Mouse (Mus musculus) forelimb bud, embryonic 11.5 days (tissue): ENCODE measurements around the gene Cln3.

ENCODE experiments used
- DNase-seq: peaks from one replicate; pipeline ENCODE4 v3.0.0-alpha.2; 2012; ENCODE audit warnings: low read depth, low spot score

Cln3 gene

DNA sequence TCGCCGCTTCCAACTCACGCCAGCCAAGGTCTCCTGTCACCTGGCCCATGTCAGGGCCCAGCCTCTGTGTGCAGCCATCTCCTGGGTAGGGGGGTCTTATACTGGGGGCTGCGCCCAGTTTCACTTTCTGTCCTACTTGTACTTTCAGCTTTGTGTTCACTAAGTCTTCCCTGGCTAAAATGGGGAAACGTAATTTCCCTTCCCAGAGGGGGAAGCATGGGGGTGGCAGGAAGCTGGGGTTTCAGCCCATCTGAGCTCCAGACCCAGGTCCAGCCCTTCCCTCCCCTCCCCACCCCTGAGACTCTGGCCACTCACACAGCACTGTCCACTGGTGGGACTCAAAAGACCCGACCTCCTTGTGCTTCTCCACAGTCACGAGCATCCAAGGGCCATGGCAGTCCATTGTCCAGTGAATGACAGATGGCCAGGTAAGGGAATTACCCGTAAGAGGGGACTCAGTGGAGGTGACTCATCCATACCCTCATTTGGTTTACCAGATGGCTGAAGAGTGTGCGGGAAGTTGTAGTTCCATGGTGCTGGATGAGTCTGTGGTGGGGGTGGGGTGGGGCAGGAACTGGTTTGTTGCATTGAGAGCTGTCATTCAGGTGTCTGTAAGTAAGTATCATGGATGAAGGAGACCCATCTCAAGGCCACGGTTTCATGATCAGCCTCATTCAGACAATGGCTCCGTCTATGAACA lies 9.4 kb upstream of the Cln3 start, which contains the start of gene Il27:
Gene Il27, minus strand, starts transcription at position 80 of the 700 bp plus-strand sequence.
- DNase-seq, result no peak

DNA sequence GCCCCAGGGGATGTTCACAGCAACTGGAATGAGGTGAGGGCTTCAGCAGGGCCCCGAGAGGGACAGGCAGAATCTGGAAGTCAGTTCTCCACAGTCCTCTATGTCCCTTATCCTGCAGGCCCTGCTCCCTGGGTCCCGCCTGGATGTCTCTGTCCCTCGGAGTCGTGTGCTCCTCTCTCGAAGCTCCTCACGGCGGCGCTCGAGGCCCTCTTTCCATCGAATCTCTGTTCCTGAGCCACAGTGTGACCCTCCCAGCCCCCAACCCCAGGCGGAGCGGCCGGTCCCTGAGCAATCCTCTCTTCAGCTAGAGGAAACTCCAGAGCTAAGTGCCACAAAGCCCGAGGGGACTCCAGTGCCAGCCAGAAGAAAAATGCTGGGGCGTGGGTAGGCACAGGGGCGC lies 2.2 kb upstream of the Cln3 start:
- DNase-seq, result peak; percentile 68

DNA sequence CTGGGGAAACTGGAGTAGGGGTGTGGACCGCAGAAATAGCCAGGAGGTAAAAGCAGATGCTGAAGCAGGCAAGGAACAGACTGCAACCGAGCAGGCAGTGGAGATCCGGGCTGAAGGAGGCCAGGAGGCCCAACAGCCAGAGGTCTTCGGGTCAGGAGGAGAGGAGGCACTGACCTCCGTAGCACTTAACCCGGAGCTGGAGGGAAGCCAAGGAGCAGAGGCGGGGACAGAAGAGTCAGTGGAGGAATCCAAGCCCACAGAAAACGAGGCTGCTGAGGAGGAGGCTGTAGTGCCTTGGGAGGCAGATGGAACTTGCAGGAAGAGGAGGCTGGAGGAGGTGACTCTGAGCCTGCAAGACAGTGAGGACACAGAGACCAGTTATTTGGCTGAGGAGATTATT lies 1.2 kb upstream of the Cln3 start:
- DNase-seq, result no peak

DNA sequence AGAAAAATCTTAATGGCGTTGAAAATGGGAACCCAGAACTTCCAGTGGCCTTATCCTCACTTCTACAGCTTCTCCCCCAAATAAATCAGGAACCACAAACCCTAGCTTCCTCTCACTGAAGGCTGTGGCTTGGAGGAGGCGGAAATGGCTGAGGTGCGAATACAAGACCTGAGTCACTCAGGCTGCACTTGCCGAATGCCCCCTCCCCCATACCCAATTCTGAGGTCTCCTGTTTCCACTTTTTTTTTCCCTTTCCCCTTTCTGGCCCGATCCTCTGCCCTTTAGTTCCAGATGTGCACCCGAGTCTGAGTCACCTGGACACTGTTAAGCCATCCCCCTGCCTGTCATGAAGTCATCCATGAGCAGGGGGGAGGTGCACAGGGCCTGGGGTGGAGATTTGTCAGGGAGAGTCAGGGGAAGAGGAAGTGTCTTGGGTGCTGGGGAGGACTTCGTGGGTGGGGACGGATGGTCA lies 1.1 kb downstream of the Cln3 start, which contains the start of gene Apobr:
Gene Apobr, plus strand, starts transcription at position 437 of the 472 bp plus-strand sequence.
- no peak for DNase-seq

DNA sequence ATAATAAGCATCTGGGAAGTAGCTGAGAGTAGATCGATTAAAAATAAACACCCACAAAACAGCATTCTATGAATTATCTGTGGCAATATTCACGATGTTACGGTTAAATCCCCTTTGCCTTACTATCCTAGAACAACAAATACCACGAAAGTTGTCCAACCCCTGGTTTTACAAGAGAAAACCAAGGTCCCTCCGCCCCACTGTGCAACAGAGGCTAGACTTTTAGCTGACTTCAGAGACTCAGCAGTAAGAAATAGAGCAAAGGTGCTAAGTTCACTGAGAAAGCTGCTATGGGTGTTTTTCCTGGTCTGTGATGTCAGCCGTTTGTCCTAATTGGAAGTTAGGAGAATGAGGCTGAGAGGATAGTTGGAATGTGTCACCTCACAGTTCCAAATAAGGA lies 1.9 kb downstream of the Cln3 start:
- DNase-seq, result no peak

DNA sequence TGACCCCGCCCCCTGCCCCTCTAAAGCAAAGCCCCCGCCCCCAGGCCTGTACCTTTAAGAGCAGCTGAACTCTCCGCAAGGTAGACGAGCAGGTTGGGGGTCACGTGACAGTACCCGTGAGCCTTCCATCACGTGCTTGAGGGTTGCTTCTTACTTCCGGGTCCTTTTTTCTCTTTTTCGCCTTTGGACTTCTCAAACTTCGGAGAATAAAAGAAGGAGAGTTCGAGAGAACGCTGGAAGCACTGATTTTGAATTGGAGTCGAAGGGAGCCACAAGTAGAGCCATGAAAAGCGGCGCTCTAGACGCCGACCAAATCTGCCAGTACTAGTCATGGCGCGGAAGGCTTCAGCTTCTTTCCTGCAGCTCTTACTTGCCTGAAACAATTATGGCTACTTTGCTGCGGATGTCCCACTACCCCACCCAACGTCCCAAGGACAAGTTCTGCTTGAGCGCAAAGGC lies 2.3 kb downstream of the Cln3 start:
- DNase-seq, result peak; percentile 92

DNA sequence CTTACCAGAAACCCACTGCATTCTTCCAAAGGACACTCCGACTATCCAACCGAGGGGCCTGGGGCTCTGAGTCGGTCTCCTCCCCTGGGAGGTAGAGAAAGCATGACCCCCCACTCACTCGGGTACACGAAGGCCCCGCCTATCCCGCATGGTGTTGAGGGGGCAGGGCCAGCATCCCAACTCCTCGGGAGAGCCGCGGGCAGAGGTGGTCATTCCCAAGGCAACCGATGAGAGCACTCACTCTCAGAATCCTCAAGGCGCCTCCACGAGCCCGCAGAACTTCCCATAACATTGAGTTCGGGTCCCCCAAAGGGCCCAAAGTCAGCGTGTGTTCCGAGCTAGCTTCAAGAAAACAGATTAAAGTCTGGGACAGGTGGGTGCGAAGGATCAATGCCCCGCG lies 2.9 kb downstream of the Cln3 start:
- DNase-seq, result peak; percentile 20

DNA sequence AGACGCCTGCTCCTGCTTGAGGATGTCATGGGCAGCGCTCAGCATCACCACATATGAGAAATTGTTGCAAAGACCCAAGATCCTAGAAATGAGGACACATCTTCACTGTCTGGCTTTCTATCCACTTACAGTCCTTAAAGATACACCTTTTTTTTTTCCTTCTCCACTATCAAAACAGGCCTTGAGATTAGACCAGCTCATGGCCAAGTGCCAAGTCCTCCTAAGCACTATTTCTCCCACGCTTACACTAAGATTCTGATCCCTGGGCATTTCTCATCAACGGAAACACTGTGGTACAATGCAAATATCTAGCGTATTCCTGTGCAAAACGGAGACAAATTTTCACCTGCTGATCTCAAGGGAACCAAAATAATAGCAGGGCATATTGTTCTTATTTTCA lies 4.0 kb downstream of the Cln3 start:
- DNase-seq, result no peak

DNA sequence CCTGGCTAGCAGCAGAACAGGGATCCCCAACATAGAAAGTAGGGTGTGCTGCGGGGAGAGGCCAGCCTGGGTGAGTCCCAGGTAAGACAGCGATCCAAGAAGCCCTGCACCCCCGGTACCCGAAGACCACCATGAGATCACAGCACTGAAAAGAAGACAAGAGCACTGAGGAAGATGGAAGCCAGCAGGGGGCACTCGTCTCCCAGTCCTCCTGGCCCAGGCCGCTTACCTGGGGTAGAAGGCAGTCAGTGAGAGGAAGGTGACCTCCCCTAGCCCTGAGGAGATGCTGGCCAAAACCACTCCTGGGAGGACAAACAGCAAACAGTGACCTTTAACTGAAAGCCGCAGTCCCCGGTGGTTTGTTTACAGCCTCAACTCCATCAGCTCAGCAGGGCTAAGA lies 6.4 kb downstream of the Cln3 start:
- peak; percentile 14 for DNase-seq

DNA sequence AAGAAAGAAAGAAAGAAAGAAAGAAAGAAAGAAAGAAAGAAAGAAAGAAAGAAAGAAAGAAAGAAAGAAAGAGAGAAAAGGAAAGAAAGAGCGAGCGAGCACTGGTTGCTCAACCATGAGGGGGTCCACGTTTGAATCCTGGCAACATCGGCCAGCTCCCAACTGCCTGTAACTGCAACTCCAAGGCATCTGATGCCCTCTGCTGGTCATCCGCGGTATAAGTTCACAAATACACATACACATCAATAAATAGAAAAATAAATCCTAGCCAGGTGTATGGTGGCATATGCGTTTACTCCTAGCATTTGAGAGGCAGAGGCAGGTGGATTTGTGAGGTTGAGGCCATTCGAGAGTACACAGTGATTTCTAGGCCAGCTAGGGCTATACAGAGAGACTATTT lies 8.7 kb downstream of the Cln3 start:
- peak; percentile 70 for DNase-seq

DNA sequence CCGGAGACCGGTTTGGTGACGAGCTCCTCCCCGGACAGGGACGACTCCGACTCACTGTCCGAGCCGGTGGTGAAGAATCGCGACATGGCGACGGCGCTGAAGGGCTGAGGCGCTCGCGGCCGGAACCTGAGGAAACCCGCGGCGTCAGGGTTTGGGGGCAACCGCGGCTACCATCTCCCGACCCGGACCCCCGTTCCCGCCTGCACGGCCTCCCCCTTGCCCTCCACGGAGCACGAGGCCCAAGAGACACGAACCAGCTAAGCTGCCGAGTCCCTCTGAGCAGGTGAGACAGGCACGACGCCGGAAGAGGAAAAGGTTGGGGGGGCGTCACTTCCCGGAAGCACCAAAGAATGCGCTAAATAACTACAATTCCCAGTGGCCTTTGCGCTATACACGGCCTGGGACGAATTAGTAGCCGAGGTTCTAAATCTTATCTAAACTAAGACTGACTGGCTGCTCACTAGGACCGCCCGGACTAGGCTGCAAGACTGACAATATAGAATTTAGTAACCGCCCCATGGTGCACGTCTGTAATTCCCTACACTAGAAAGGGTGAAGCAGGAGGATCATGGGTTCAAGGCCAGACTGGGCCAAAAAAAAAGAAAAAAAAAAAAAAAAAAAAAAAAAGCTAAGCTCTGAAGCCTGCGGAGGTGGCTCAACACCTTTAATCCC lies 19.4 kb downstream of the Cln3 start, which contains the start of gene Eif3c:
Gene Eif3c, minus strand, starts transcription at position 318 of the 672 bp plus-strand sequence.
- DNase-seq, result peak; percentile 90

DNA sequence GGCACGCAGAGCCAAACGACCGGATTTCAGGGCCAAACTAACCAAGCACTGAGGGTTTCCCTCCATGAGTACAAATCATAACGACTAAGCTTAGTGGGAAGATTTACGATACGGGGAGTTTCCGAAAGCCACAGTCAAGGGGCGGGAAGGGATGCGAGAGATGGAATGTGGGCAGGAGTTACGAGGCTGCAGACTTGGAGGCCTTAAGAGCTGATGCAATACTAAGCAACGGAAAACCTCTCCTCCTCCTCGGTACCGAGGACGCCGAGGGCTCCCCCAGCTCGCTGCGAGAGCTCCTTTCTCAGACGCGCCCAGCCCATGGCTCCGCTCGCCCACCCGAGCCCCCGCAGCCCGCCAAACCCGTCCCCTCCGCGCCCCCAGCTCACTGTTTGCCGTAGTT lies 19.9 kb downstream of the Cln3 start:
- DNase-seq, result peak; percentile 33

DNA sequence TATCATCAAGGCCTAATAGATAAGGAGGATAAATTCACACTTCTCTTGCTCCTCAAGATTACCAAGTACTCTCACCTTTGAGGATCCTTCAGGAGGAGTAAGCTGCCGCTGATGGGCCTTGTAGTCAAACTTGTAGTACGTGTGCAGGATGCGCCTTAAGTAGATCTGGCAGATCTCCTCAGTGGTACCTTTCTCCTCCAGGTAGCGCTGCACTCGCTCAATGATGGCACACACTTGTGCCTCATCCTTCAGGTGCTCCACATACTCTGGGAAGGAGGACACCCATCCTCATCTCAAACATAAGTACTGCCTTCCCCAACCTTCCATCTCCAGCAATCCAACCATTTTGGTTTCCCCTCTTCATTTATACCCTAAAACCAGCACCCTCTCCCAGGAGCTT lies 29.0 kb downstream of the Cln3 start:
- DNase-seq, result no peak

DNA sequence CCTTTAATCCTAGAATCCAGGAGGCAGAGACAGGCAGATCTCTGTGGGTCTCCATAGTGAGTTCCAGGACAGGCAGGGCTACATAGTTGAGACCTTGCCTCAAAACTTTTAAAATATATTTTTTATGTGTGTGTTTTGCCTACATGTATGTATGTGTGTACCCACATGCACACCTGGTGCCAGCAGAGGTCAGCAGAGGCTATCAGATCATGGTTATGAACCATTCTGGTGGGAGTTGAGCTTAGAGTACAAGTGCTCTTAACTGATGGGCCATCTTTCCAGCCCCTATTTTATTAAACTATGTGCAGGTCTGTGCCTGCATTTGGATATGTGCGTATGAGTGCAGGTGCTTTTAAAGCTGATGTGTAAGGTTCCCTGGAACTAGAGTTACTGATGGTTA lies 30.8 kb downstream of the Cln3 start:
- no peak for DNase-seq

DNA sequence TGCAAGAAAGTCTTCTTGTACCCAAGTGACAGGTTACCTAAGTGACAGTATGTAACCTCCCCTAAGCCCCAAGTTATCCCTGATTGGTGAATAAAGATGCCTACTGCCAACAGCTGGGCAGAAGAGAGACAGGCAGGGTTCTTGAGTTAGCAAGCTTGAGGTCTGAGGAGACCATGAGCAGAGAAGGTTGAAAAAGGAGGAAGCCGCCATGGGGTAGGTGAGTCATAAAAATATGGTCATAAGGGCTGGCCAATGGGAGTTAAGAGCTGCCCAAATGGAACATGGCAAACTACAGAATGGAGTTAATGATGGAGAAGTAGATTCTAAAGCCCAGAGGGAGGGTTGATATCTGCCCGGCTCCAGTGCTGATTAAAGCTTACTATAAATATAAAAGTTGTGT lies 40.0 kb downstream of the Cln3 start:
- DNase-seq, result no peak

DNA sequence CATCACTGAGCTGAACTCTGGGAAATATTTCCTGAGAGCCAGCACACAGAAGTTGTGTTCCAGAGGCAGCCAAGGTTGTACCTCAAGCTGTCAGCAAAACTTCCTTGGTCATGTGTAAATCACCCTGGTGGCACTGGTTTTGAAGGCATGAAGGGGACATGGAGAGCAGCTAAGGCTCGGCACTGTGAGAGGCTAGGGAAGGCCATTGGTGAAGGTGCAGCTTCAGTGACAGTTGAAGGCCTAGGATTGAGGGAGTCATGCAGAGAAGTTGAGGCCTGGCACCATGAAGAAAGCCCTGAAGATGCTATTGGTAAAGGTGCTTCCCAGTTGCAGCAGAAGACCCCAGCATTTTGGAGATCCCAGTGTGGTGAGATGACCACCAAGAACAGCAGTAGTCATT lies 44.0 kb downstream of the Cln3 start:
- no peak for DNase-seq

DNA sequence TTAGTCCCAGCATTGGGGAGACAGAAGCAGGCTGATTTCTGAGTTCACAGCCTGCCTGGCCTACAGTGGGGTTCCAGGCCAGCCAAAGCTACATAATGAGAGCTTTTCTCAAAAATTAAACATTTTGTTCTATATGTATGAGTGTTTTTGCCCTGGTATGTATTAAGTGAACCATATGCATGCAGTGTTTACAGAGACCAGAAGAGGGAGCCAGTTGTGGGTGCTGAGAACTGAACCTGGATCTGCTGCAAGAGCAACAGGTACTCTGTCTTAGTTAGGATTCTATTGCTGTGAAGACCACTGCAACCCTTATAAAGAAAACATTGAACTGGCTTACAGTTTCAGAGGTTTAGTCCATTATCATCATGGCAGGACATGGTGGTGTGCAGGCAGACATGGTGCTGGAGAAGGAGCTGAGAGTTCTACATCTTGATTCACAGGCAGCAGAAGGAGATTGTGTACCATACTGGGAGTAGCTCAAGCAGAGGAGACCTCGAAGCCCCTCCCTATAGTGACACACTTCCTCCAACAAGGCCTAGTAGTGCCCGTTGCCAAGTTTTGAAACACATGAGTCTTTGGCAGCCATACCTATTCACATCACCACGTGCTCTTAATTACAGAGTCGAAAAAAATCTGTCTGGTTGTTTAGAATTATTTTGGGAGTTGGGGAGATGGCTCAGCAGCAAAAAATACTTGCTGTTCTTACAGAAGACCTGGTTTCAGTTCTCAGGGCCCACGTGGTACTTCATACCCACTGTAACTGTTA lies 47.6 kb downstream of the Cln3 start:
- DNase-seq, result peak; percentile 46

DNA sequence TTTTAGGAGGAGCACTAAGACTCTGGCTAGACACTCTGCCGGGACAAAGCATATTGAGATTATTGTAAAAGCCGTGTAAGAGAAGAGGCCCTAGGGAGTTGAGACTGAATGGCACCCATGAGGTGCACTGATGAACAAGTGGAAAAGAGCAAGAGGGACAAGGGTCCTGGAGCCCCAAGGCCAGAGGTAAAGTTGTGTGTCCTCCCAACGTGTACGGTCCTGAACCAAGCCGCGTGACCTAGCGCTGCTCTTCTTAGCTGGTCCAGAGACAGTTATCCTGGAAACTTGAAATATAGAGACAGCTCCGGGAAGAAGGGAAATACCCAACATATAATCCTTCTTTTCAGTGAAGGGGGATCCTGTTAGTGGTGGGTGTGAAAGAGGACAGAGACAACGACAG lies 49.2 kb downstream of the Cln3 start:
- DNase-seq, result no peak

DNA sequence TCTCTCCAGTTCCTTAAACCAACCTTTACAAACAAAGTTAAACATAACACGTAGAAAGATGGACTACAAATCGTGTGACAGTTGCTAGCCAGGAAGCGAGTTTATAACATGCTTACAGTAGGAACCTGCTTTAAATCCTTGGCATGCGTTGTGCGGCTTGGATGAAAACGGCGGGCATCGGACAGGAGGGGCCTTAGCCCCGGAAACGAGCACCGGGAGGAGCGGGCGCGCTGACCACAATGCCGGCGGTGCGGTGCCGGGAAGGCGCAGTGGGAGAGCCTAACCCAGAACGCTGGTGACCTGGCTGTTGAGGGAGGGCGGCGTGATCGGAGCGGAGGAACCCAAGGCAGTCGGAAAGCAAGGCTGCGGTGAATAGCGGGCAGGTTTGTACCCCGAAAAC lies 49.9 kb downstream of the Cln3 start:
- DNase-seq, result no peak

DNA sequence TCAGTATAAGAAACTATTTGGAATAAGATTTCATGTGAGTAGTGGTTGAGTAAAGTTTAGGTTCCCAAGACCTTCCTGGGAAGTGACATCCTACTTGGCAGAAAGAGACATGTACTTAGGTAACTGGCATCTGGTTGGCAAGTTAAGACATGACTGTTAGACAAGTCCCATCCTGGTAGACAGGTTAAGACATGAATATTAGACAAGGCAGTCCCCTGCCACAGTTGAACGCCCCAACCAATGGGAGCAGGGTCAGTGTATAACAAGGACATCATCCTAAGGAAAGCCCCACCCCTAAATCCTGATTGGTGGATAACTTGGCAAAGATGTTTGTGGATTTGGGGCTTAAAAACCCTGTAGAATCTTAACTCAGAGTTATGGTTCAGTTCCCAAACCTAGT lies 52.2 kb downstream of the Cln3 start:
- DNase-seq, result no peak

DNA sequence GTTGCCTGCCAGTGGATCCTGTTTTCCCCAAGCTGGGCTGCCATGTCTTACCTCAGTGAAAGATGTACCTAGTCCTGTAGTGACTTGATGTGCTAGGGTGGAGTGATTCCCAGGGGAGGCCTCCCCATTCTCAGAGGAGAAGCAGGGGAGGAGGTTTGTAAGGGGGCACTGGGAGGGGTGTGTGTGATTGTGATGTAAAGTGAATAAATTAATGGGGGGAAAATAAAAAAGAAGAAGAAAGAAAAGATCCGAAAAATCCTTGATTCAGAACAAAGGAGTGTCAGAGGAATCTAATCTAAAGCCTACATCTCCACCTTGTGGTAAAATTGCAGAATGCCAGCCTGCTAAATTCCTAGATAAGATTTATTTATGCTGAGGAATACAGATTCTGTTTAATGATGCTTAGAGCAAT lies 57.4 kb downstream of the Cln3 start:
- peak; percentile 59 for DNase-seq

DNA sequence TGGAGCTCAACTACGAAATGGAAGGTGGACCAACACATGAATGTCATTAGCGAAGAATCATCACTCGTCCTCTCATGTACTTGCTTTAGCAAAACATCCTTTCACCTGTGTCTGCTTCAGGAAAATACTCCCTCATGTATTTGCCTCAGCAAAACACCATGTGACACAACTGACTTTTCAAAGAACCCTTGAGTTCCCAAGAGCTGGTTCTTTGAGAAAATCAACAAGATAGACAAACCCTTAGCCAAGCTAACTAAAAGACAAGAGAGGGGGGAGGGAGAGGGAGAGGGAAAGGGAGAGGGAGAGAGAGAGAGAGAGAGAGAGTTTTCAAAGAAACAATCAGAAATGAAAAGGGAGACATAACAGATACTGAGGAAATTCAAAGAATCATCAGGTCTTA lies 62.3 kb downstream of the Cln3 start:
- no peak for DNase-seq
